Mouse (Mus musculus) thymus, postnatal 36 days (tissue): ENCODE data around the gene Fxyd5.

Experiments
- DNase-seq, 2 experiments: peaks; one replicate each; pipeline ENCODE4 v3.0.0; 2022; ENCODE audit warnings: mixed read lengths in 2 of 2

Fxyd5 gene

DNA sequence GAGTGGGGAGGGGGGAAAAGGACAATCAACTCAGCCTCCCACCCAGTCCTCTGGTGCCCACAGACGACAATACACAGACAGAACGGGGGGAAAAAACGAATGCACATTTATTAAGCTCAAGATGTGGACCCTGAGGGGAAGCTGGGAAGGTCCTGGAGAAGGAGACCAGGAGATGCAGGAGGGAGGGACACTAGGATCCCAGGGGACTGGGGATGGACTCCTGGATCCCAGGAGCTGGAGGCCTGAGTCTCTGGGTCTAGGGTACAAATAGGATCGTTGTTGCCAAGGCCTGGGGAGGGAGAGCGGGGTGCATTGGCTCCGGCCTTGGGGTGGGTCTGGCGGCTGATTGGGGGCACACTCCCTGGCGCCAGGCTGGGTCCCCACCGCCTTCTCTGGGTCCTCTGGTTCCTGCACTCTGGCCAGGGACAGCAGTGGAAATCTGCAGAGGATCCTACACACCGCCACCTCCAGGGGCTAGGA lies at the start of gene Fxyd5:
TSS of gene Fxyd5 (minus strand) at position 51 of the 480 bp plus-strand sequence.
- no peak for DNase-seq

GRCm38 (mm10) chr7:31089721-31090120 lies 47.4 kb upstream of the Fxyd5 start:
- peak in 1 of 2 experiments; percentile 11 for DNase-seq

- DNase-seq: no peak
Measured at GRCm38 (mm10) chr7:31088206-31088605, 45.9 kb upstream of the Fxyd5 start.

GRCm38 (mm10) chr7:31087262-31087661 lies 45.0 kb upstream of the Fxyd5 start:
- no peak for DNase-seq

DNA sequence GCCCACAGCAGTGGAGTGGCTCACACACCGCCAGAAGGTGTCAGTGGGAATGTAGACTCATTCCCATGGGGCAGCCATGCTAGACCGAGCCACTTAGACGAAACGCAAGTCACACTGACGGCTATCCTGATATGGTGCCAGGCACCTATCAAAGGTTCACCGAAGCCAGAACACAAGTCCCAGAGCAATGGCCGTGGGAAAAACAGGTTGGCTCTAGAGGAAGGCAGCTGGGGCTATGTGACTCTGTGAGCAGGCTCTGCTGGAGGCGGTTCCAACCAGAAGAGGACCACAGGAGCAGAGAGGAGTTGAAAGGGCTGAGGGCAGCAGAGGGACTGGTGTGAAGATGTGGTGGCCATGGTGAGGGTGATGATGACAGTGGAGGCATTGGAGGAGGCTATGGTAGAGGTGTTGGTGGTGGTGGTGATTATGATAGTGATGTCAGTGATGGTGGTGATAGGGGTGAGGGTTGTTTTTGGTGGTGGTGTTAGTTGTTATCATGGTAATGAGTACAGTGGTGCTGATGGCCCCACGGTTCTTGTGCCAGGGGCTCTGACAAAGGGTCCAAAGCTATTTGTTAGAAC lies 44.0 kb upstream of the Fxyd5 start:
- DNase-seq: no peak

GRCm38 (mm10) chr7:31085171-31085570 lies 42.9 kb upstream of the Fxyd5 start:
- no peak for DNase-seq

- no peak for DNase-seq
Measured at GRCm38 (mm10) chr7:31084140-31084539, 41.9 kb upstream of the Fxyd5 start.

DNA sequence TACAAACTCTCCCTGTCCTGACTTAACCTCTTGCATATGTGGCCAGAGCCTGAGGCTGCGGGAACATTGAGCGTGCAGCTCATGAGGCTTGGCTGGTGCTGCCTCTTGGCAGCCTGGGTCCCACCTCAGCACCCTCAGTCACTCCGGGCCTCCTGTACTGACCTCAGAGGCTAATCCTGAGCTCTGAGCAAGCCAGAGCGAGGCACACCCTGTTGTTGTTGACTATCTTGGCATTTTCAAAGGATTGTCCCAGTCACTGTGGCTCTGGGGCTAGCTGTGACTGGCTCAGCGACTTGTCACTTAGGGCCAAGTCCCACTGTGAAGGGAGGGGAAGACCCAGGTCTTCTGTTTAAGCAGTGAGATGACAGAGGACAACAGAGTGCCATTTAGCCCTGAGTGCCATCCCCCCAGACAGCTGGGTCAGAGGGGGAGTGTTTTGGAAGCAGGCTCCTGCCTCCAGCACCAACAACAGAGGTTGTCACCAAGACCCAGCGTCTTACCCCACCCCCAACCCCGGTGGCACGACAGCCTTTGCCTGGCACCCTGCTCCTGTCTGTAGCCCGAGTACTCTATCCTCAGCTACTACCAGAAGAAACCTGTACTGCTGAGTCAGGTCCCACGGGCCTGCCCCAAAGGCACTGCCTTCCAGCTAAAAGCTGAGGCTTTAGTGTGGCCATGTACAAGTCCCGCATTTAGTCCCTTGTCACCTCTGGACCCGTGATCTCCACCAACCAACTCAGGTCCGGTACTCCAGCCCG lies 40.7 kb upstream of the Fxyd5 start:
- no peak for DNase-seq

DNA sequence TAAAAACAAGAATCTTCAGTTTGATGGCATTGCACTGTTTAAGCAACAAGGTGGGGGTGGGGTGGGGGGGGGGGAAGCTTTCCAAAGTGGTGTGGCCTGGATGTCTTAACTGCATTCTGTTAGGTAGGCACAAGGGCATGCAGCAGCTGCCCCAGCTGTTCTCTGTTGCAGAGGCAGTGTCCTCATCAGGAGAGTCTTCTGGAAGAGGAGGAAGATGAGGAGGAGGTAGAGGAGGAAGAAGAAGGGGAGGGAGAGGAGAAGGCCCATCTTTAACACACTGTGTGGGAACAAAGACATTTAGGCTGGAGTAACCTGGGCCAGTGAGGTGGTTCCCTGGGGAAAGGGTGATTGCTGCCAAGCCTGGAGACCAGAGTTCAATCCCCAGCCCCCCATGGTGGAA lies 39.8 kb upstream of the Fxyd5 start:
- no peak for DNase-seq

DNA sequence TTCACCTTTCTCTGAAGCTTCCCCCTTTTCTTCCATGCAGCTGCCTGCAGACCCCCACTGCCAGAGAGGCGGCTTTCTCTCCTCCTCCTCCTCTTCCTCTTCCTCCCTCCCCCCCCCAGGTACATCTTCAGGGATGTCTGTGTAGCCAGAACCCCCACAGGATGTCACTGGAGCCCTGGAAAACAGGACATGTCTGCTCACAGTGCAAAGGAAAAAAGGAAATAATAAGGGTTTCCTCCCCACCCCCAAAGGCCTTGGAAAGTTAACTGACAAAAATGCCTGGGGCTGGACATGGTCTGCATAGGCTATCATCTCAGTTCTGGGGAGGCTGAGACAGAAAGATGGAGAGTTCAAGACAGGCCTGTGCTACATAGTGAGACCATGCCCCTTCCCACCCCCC lies 38.8 kb upstream of the Fxyd5 start:
- DNase-seq: no peak

- no peak for DNase-seq
Measured at GRCm38 (mm10) chr7:31080611-31081010, 38.3 kb upstream of the Fxyd5 start.

GRCm38 (mm10) chr7:31079670-31080069 lies 37.4 kb upstream of the Fxyd5 start:
- DNase-seq: no peak

DNA sequence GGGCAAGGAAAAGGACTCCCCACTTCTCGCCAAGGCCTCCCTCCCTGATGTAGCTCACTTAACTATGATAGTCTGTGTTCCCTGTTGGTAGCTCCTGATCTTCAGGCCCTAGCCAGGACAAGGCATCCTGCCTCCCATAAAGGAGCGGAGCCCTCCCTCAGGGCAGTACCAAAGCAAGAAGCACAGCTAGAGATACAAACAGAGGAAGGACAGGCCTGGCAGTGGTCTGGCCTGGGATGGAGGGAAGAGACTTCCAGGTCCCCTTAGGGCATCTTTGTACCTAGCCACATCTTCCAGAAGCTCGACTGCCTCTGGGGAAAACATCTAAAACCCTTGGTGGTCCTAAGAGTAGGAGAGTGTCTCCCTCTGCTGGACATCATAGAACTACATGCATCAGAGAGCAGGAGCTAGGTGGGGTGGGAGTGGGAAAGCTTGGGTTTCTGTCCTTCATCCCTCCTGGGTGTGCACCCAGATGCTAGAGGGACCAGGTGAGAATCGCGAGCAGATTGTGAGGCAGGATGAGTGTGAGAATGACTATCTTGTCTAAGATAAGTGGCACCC lies 35.7 kb upstream of the Fxyd5 start:
- peak in 1 of 2 experiments; percentile 18 for DNase-seq

GRCm38 (mm10) chr7:31077470-31077869 lies 35.2 kb upstream of the Fxyd5 start:
- no peak for DNase-seq

- no peak for DNase-seq
Measured at GRCm38 (mm10) chr7:31076492-31076891, 34.2 kb upstream of the Fxyd5 start, which contains the start of gene Fxyd3. Gene Fxyd3 (minus strand): TSS chr7:31076704.

DNA sequence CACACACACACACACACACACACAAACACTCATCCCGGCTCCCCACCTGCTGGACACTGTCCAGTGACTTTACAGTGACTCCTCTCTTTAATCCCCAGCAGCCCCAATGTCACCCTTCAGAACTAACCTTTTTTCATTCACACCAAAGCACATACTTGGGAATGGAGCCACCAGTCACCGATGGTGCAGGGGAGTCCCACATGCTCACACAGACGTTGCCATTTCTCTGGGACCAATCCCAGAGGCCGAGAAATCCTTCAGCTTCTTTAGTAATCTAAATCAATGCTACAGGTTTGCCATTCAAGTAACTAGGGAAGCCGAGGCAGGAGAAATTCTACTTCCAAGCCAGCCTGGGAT lies 32.4 kb upstream of the Fxyd5 start:
- DNase-seq: no peak

DNA sequence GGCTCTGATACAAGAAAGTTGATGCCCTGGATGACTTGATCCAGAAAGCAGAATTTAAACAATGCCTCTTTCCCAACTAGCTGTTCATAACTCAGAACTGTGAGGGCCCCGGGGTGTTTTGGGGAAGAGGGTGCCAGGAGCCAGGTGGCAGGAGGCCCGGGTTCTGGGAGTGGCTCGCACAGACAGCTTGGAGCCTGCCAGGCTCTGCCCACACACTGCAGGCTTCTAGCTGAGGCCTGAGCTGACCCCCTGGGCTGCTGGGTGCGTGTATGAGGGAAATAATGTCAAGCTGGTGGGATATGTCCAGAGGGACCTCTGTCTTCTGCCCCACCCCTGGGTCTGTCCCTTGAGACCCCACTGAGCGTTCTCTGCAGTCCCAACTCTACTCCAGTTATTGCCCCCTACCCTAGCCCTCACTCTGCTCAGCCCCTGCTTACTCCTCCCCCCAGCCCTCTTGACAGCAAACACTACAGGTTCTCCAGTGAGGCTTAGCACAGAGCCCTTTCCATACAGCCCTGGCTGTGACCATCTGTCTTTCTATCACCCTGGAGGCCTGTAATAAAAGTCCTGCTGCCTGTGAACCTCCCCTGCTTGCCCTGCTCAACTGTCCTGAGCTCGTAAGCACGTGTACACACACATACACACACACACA lies 31.9 kb upstream of the Fxyd5 start:
- DNase-seq: no peak

- no peak for DNase-seq
Measured at GRCm38 (mm10) chr7:31073546-31073945, 31.3 kb upstream of the Fxyd5 start.

- DNase-seq: no peak
Measured at GRCm38 (mm10) chr7:31072326-31072725, 30.0 kb upstream of the Fxyd5 start.

GRCm38 (mm10) chr7:31070324-31070723 lies 28.0 kb upstream of the Fxyd5 start:
- DNase-seq: no peak

GRCm38 (mm10) chr7:31069491-31069890 lies 27.2 kb upstream of the Fxyd5 start:
- DNase-seq: no peak

- no peak for DNase-seq
Measured at GRCm38 (mm10) chr7:31067836-31068235, 25.6 kb upstream of the Fxyd5 start.

DNA sequence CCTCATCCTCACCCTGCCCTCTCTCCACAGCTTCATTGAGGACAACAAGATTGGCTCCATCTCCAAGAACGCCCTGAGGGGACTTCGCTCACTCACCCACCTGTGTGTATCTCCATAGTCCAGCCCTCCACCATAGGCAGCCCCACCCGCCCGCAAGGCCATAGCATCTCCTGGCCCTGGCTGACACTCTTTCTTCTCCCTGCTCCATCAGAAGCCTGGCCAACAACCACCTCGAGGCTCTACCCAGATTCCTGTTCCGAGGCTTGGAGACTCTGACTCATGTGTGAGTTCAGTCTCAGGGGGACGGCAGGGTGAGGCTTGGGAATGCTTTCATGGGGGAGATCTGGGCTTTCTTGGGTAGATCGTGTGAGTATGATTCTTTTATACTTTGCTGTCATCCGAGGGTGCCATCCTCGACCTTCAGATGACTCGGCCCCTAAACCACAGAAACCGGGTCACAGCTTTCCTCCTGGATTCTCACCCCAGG lies 20.8 kb upstream of the Fxyd5 start:
- no peak for DNase-seq

GRCm38 (mm10) chr7:31060621-31061010 lies 18.3 kb upstream of the Fxyd5 start:
- DNase-seq: no peak
